Mouse (Mus musculus): Measurements from ENCODE around the gene Atg13.

Atg13 gene

GRCm38 (mm10) chr2:91645811-91646210 is 64.6 kb downstream of the Atg13 start:
- no peak for DNase-seq

GRCm38 (mm10) chr2:91645354-91645753 is 65.0 kb downstream of the Atg13 start:
- DNase-seq: no peak

- DNase-seq: no peak
Observed at GRCm38 (mm10) chr2:91644021-91644420, 66.4 kb downstream of the Atg13 start.

- DNase-seq: no peak
Observed at GRCm38 (mm10) chr2:91642825-91643415, 67.5 kb downstream of the Atg13 start.

- DNase-seq: no peak
Observed at GRCm38 (mm10) chr2:91638931-91639330, 71.4 kb downstream of the Atg13 start.

- no peak for DNase-seq
Observed at GRCm38 (mm10) chr2:91636727-91637338, 73.5 kb downstream of the Atg13 start.

- DNase-seq: no peak
Observed at GRCm38 (mm10) chr2:91636229-91636628, 74.1 kb downstream of the Atg13 start, which contains the start of gene F2. TSS of gene F2 (minus strand) at chr2:91636414.

- no peak for DNase-seq
Observed at GRCm38 (mm10) chr2:91635486-91635885, 74.9 kb downstream of the Atg13 start.

- DNase-seq: no peak
Observed at GRCm38 (mm10) chr2:91634841-91635240, 75.5 kb downstream of the Atg13 start.

- no peak for DNase-seq
Observed at GRCm38 (mm10) chr2:91633334-91633977, 76.9 kb downstream of the Atg13 start.

- DNase-seq: no peak
Observed at GRCm38 (mm10) chr2:91632316-91632715, 78.1 kb downstream of the Atg13 start.

GRCm38 (mm10) chr2:91631826-91632225 is 78.5 kb downstream of the Atg13 start:
- DNase-seq: no peak

GRCm38 (mm10) chr2:91630384-91630783 is 80.0 kb downstream of the Atg13 start:
- no peak for DNase-seq

- peak; percentile 64 for DNase-seq
Observed at GRCm38 (mm10) chr2:91629682-91630081, 80.7 kb downstream of the Atg13 start.

- DNase-seq: no peak
Observed at GRCm38 (mm10) chr2:91628171-91628570, 82.2 kb downstream of the Atg13 start.

- DNase-seq: no peak
Observed at GRCm38 (mm10) chr2:91627486-91627885, 82.9 kb downstream of the Atg13 start.

Measured in right cerebral cortex, adult 18-20 months (tissue).